15 mouse cellular contexts compared by ENCODE assay signal in the genomic region with DNA sequence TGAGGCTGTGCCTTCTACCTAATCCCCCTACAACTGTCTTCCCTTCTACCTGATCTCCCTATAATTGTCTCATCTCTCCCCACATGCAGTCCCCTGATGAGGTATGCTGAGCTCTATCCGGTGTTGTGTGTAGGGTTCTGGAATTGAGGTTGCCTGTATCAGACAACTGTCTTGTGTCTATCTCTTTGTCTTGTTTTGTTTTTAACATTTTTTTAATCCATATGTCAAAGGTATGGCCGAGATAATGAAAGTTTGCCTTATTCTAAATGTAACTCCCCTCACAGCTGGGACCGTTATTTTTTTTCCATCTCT. TPM values are rescaled to one million over a fixed set of nuclear protein-coding genes. Genes with fewer than 3 reads are reported as not detected.
"Had no signal": no experiment of that assay in that cellular context is flagged by ENCODE, and none has a peak within 500 bp of the region (broad histone marks: within the 10 kb centered on the region; RNA-seq: fewer than 3 reads in every experiment).

No protein-coding gene starts in this region.

- DNase-seq: kidney, adult 2 months; kidney, postnatal 25 days; liver, embryonic 13.5 days; lung, adult 2 months; lung, postnatal 14 days; lung, postnatal 4 days; midbrain, embryonic 14.5 days; right cerebral cortex, postnatal 25 days; spleen, adult 18-20 months; thymus, postnatal 25 days had no signal

- H3K4me1 ChIP-seq: liver, embryonic 13.5 days; stomach, embryonic 15.5 days had no signal

- H3K27ac ChIP-seq: kidney, postnatal 0 days; liver, embryonic 13.5 days; neural tube, embryonic 13.5 days; stomach, embryonic 15.5 days had no signal

- H3K27me3 ChIP-seq: liver, embryonic 13.5 days; neural tube, embryonic 13.5 days; stomach, embryonic 15.5 days had no signal

- H3K4me3 ChIP-seq: liver, embryonic 13.5 days; myocyte; neural tube, embryonic 13.5 days; stomach, embryonic 15.5 days had no signal

RNA-seq across cellular contexts. Expression of gene Nostrin, which starts 52.4 kb away (rescaled TPM):
- total RNA-seq: megakaryocyte-erythroid progenitor cell, adult 5-6 weeks had no signal
